12 mouse cellular contexts compared by ENCODE assay signal in the genomic region with DNA sequence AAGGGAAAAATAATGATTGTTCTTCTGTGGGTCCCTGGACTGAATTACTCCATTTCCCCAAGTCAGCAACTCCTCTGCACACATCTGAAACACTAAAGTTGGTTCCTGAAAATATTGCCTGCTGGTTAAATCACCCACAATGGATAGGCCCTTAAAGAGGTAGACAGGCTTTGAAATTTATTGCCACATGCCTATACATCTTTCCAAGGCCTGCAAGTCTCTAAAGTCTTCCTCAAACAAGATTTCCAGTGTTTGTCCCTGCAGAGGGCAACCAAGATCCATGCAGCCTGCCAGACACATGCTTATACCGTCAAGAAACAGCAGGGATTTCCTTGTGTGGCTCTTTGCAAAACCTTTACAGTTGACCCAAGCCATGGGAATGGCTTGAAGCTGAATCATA.
A peak's percentile ranks its signal among the peaks of the same experiment; 100 is the strongest.
DNase-seq lines count a peak whose midpoint lies in the region; ATAC-seq and TF ChIP-seq lines count a peak whose summit lies in the region.
"Had no signal": no experiment of that assay in that cellular context is flagged by ENCODE, and none has a peak within 500 bp of the region (broad histone marks: within the 10 kb centered on the region; RNA-seq: fewer than 3 reads in every experiment).

No protein-coding gene starts in this region.

- H3K4me2 ChIP-seq in heart, postnatal 0 days (ENCODE audit: low read depth, low read length): no peak overlapping the region
- no peak overlapping the region for H3K4me2 ChIP-seq in midbrain, embryonic 16.5 days (ENCODE audit: low read length)
- H3K4me2 ChIP-seq in neural tube, embryonic 14.5 days (ENCODE audit: low read depth, low read length): no peak overlapping the region

- TF ChIP-seq EP300 in heart, postnatal 0 days (IDR thresholded peaks at IDR 0.05; ENCODE audit: low read depth): no peak

- TF ChIP-seq CTCF in heart, postnatal 0 days (IDR thresholded peaks at IDR 0.05; ENCODE audit: low read depth): peak; percentile 43

- H3K4me1 ChIP-seq in heart, postnatal 0 days (ENCODE audit: control insufficient read depth, insufficient read depth): no peaks in the 10 kb centered on the region
- no peaks in the 10 kb centered on the region for H3K4me1 ChIP-seq in midbrain, embryonic 10.5 days
- no peaks in the 10 kb centered on the region for H3K4me1 ChIP-seq in midbrain, embryonic 16.5 days (ENCODE audit: control insufficient read depth, insufficient read depth, low read length)
- H3K4me1 ChIP-seq in embryonic facial prominence, embryonic 10.5 days: 0 out of 2 replicates have a peak, but pooled peaks cover 7% of the 10 kb centered on the region
- 0 out of 2 replicates have a peak, but pooled peaks cover 3% of the 10 kb centered on the region for H3K4me1 ChIP-seq in neural tube, embryonic 14.5 days (ENCODE audit: control insufficient read depth, insufficient read depth, low read length)

- 43% methylated on average over 1 of the region's 1 CpGs for WGBS in heart, postnatal 0 days
- WGBS in midbrain, embryonic 10.5 days: 45% methylated on average over 1 of the region's 1 CpGs
- WGBS in midbrain, embryonic 16.5 days: 38% methylated on average over 1 of the region's 1 CpGs
- 49% methylated on average over 1 of the region's 1 CpGs for WGBS in embryonic facial prominence, embryonic 10.5 days
- 12% methylated on average over 1 of the region's 1 CpGs for WGBS in neural tube, embryonic 14.5 days

- ATAC-seq in heart, postnatal 0 days (ENCODE audit: insufficient read depth, low read depth): no peak
- ATAC-seq in midbrain, embryonic 16.5 days: no peak
- ATAC-seq in neural tube, embryonic 14.5 days (ENCODE audit: low read depth): peak; percentile 60; the same call in 1 of the 2 replicates

- H3K9me3 ChIP-seq in heart, postnatal 0 days (replicated peaks; ENCODE audit: control insufficient read depth, low read length): no peaks in the 10 kb centered on the region
- H3K9me3 ChIP-seq in midbrain, embryonic 10.5 days (replicated peaks): no peaks in the 10 kb centered on the region
- no peaks in the 10 kb centered on the region for H3K9me3 ChIP-seq in midbrain, embryonic 16.5 days (replicated peaks; ENCODE audit: control insufficient read depth, low read length, poor library complexity, severe bottlenecking)
- H3K9me3 ChIP-seq in embryonic facial prominence, embryonic 10.5 days: no peaks in the 10 kb centered on the region
- no peaks in the 10 kb centered on the region for H3K9me3 ChIP-seq in neural tube, embryonic 14.5 days (ENCODE audit: control insufficient read depth, low read length)

- DNase-seq in heart, postnatal 0 days (ENCODE audit: low spot score): no peak
- no peak for DNase-seq in heart, postnatal 4 days
- peak; percentile 30 for DNase-seq in midbrain, embryonic 10.5 days (ENCODE audit: low spot score)
- peak; percentile 31 for DNase-seq in embryonic facial prominence, embryonic 10.5 days (ENCODE audit: low spot score)
- DNase-seq in heart, adult 9 months (ENCODE audit: low spot score in 2 of 2): no peak
- no peak for DNase-seq in Muller cell, postnatal 12 days (ENCODE audit: inconsistent ontology term)
- DNase-seq: cerebellum, adult 18-20 months; layer of hippocampus, adult 9-11 months; thymus, postnatal 25 days had no signal

- H3K4me3 ChIP-seq in heart, postnatal 0 days (ENCODE audit: low read depth, low read length): no peak overlapping the region
- H3K4me3 ChIP-seq in midbrain, embryonic 10.5 days: no peak overlapping the region
- H3K4me3 ChIP-seq in midbrain, embryonic 16.5 days (ENCODE audit: low read depth, low read length): no peak overlapping the region
- H3K4me3 ChIP-seq in embryonic facial prominence, embryonic 10.5 days: no peak overlapping the region
- H3K4me3 ChIP-seq in neural tube, embryonic 14.5 days (ENCODE audit: low read depth, low read length): no peak overlapping the region

- H3K27ac ChIP-seq in heart, postnatal 0 days (ENCODE audit: low read depth): no peak overlapping the region
- H3K27ac ChIP-seq in midbrain, embryonic 10.5 days (replicated peaks): no peak overlapping the region
- H3K27ac ChIP-seq in midbrain, embryonic 16.5 days (ENCODE audit: low read length): no peak overlapping the region
- H3K27ac ChIP-seq in embryonic facial prominence, embryonic 10.5 days (replicated peaks): no peak overlapping the region
- H3K27ac ChIP-seq in neural tube, embryonic 14.5 days (ENCODE audit: low read depth, low read length): no peak overlapping the region

- H3K9ac ChIP-seq in heart, postnatal 0 days (replicated peaks; ENCODE audit: low read depth, low read length): no peak overlapping the region
- no peak overlapping the region for H3K9ac ChIP-seq in midbrain, embryonic 16.5 days (ENCODE audit: low read depth, low read length)
- H3K9ac ChIP-seq in neural tube, embryonic 14.5 days (replicated peaks; ENCODE audit: low read depth, low read length): no peak overlapping the region

- no peaks in the 10 kb centered on the region for H3K36me3 ChIP-seq in heart, postnatal 0 days (replicated peaks; ENCODE audit: control insufficient read depth, insufficient read depth, low read length)
- H3K36me3 ChIP-seq in midbrain, embryonic 10.5 days: no peaks in the 10 kb centered on the region
- H3K36me3 ChIP-seq in midbrain, embryonic 16.5 days (ENCODE audit: control insufficient read depth, insufficient read depth, low read length): no peaks in the 10 kb centered on the region
- H3K36me3 ChIP-seq in embryonic facial prominence, embryonic 10.5 days (replicated peaks): no peaks in the 10 kb centered on the region
- H3K36me3 ChIP-seq in neural tube, embryonic 14.5 days (ENCODE audit: control insufficient read depth, insufficient read depth, low read length): no peaks in the 10 kb centered on the region

- H3K27me3 ChIP-seq in heart, postnatal 0 days (ENCODE audit: control insufficient read depth, insufficient read depth, low read length): no peaks in the 10 kb centered on the region
- H3K27me3 ChIP-seq in midbrain, embryonic 10.5 days (ENCODE audit: low read depth, poor library complexity, severe bottlenecking): no peaks in the 10 kb centered on the region
- H3K27me3 ChIP-seq in midbrain, embryonic 16.5 days (ENCODE audit: control insufficient read depth, insufficient read depth, low read depth, low read length): no peaks in the 10 kb centered on the region
- H3K27me3 ChIP-seq in embryonic facial prominence, embryonic 10.5 days (replicated peaks; ENCODE audit: low read depth, poor library complexity, severe bottlenecking): no peaks in the 10 kb centered on the region
- H3K27me3 ChIP-seq in neural tube, embryonic 14.5 days (ENCODE audit: control insufficient read depth, insufficient read depth, low read length): no peaks in the 10 kb centered on the region
- H3K27me3 ChIP-seq: CH12.LX had no signal

Comparison
In these comparisons a context has a peak if more than half of its experiments do, and no peak if none do; other contexts are left out.
1. DNase-seq: peak in midbrain, embryonic 10.5 days (single experiment) and embryonic facial prominence, embryonic 10.5 days (single experiment); none in heart, postnatal 0 days (single experiment), heart, postnatal 4 days (single experiment), heart, adult 9 months (0 of 2) and Muller cell, postnatal 12 days (single experiment).